Mouse (Mus musculus): ENCODE data around the gene Nrg3. TPM values are rescaled to one million over a fixed set of nuclear protein-coding genes. Genes with fewer than 3 reads are reported as not detected.

The Nrg3 gene
- total and polyA plus RNA-seq, 3 experiments = not detected

- Histone ChIP-seq H3K4me3 (ENCODE audit: control insufficient read depth in 1 of 2, insufficient read depth in 1 of 2, low read depth in 2 of 2, low read length in 2 of 2) (no peak overlapping the region), H3K36me3 (ENCODE audit: control insufficient read depth in 1 of 2, insufficient read depth in 2 of 2, low read length in 2 of 2) (no peaks in the 10 kb centered on the region), H3K27me3 (ENCODE audit: control insufficient read depth in 1 of 2, insufficient read depth in 2 of 2, low read length in 2 of 2) (no peaks in the 10 kb centered on the region), H3K4me1 (ENCODE audit: control insufficient read depth in 1 of 2, insufficient read depth in 2 of 2, low read length in 2 of 2) (no peaks in the 10 kb centered on the region), H3K9ac (ENCODE audit: control insufficient read depth, low read depth, low read length, poor library complexity, severe bottlenecking) (no peak overlapping the region), H3K79me2 (ENCODE audit: control insufficient read depth, insufficient read depth, low read length, poor library complexity) (no peaks in the 10 kb centered on the region), H3K9me3 (replicated peaks; ENCODE audit: insufficient read depth, low read length) (no peaks in the 10 kb centered on the region), H3K27ac (ENCODE audit: control insufficient read depth, low read depth, low read length) (no peak overlapping the region)
- DNase-seq (ENCODE audit: low read depth, low spot score) = no peak
- TF ChIP-seq MAZ (IDR thresholded peaks at IDR 0.05; ENCODE audit: low read depth, low read length) (no peak), NRF1 (IDR thresholded peaks at IDR 0.05; ENCODE audit: insufficient read depth, low read depth, low read length, poor library complexity, severe bottlenecking) (no peak), GABPA (IDR thresholded peaks at IDR 0.05; ENCODE audit: low read depth, low read length) (no peak), E2F4 (IDR thresholded peaks at IDR 0.05; ENCODE audit: borderline replicate concordance, low read depth, low read length) (no peak), MYB (IDR thresholded peaks at IDR 0.05; ENCODE audit: low read depth, low read length) (no peak), ZNF384 (IDR thresholded peaks at IDR 0.05; ENCODE audit: low read depth, low read length) (no peak)
Observed at GRCm38 (mm10) chr14:39314111-39314510, 158.8 kb downstream of the Nrg3 start.

- no peak overlapping the region for H3K27ac ChIP-seq (ENCODE audit: control insufficient read depth, low read depth, low read length)
- no peak overlapping the region for H3K9ac ChIP-seq (ENCODE audit: control insufficient read depth, low read depth, low read length, poor library complexity, severe bottlenecking)
- TF ChIP-seq MAFK (IDR thresholded peaks at IDR 0.05; ENCODE audit: borderline replicate concordance, low read depth, low read length) (no peak), ELF1 (IDR thresholded peaks at IDR 0.05; ENCODE audit: low read depth, low read length) (no peak), USF2 (IDR thresholded peaks at IDR 0.05; ENCODE audit: borderline replicate concordance in 1 of 2, insufficient read depth in 1 of 2, low read depth in 1 of 2, low read length in 2 of 2) (no peak), TCF12 (IDR thresholded peaks at IDR 0.05; ENCODE audit: low read depth, low read length) (no peak), MAZ (IDR thresholded peaks at IDR 0.05; ENCODE audit: low read depth, low read length) (no peak), SMC3 (IDR thresholded peaks at IDR 0.05; ENCODE audit: low read depth, low read length) (no peak), ZKSCAN1 (IDR thresholded peaks at IDR 0.05; ENCODE audit: low read depth, low read length) (no peak), BHLHE40 (IDR thresholded peaks at IDR 0.05; ENCODE audit: borderline replicate concordance, low read depth, low read length) (no peak), CHD2 (IDR thresholded peaks at IDR 0.05; ENCODE audit: low read length) (no peak), EP300 (IDR thresholded peaks at IDR 0.05; ENCODE audit: low read depth in 1 of 2, low read length in 2 of 2) (no peak)
- no peaks in the 10 kb centered on the region for H3K36me3 ChIP-seq (ENCODE audit: control insufficient read depth in 1 of 2, insufficient read depth in 2 of 2, low read length in 2 of 2)
- DNase-seq (ENCODE audit: low read depth, low spot score) = no peak
- H3K79me2 ChIP-seq (ENCODE audit: control insufficient read depth, insufficient read depth, low read length, poor library complexity) = no peaks in the 10 kb centered on the region
- no peak overlapping the region for H3K4me3 ChIP-seq (ENCODE audit: control insufficient read depth in 1 of 2, insufficient read depth in 1 of 2, low read depth in 2 of 2, low read length in 2 of 2)
- no peaks in the 10 kb centered on the region for H3K4me1 ChIP-seq (ENCODE audit: control insufficient read depth in 1 of 2, insufficient read depth in 2 of 2, low read length in 2 of 2)
- no peaks in the 10 kb centered on the region for H3K27me3 ChIP-seq (ENCODE audit: control insufficient read depth in 1 of 2, insufficient read depth in 2 of 2, low read length in 2 of 2)
- H3K9me3 ChIP-seq (replicated peaks; ENCODE audit: insufficient read depth, low read length) = no peaks in the 10 kb centered on the region
Observed at GRCm38 (mm10) chr14:39265121-39265520, 207.8 kb downstream of the Nrg3 start.

All from MEL (cell line).